Mouse (Mus musculus) hindbrain, embryonic 11.5 days (tissue): ENCODE data around the gene Acaca. TPM values are rescaled to one million over a fixed set of nuclear protein-coding genes. Genes with fewer than 3 reads are reported as not detected.

Experiments used
- ATAC-seq: fragments of 200-750 bp; cut with Nextera tagmentation; 2 replicates; pipeline ENCODE4 v1.8.0; 2017; ENCODE audit warnings: mild to moderate bottlenecking, moderate TSS enrichment, moderate library complexity; ENCODE audit not compliant: low FRiP score
- DNase-seq: peaks from one replicate; pipeline ENCODE4 v3.0.0-alpha.2; 2015; ENCODE audit warnings: low spot score
- H3K27ac ChIP-seq: fragments of 300-500 bp; sonication (generic); 2 replicates; pipeline ENCODE4 v1.5.1; 2014; ENCODE audit warnings: mild to moderate bottlenecking, low read depth, low read length
- H3K27me3 ChIP-seq: fragments of 300-500 bp; sonication (generic); 2 replicates; pipeline ENCODE4 v1.6.1; 2014; ENCODE audit warnings: mild to moderate bottlenecking, low read length, moderate library complexity, mixed read lengths; ENCODE audit not compliant: control insufficient read depth, insufficient read depth
- H3K36me3 ChIP-seq: fragments of 300-500 bp; sonication (generic); 2 replicates; pipeline ENCODE4 v1.6.1; 2014; ENCODE audit warnings: mild to moderate bottlenecking, low read length, moderate library complexity, mixed read lengths; ENCODE audit not compliant: control insufficient read depth, insufficient read depth
- H3K4me1 ChIP-seq: fragments of 300-500 bp; sonication (generic); replicated peaks from 2 replicates; pipeline ENCODE4 v1.6.1; 2014; ENCODE audit warnings: low read length, mixed read lengths; ENCODE audit not compliant: control insufficient read depth, insufficient read depth
- H3K4me2 ChIP-seq: fragments of 300-500 bp; sonication (generic); replicated peaks from 2 replicates; pipeline ENCODE4 v1.6.1; 2014; ENCODE audit warnings: mild to moderate bottlenecking, low read depth, low read length
- H3K4me3 ChIP-seq: fragments of 300-500 bp; sonication (generic); 2 replicates; pipeline ENCODE4 v1.5.1; 2014; ENCODE audit warnings: low read depth, low read length
- H3K9ac ChIP-seq: fragments of 300-500 bp; sonication (generic); 2 replicates; pipeline ENCODE4 v1.6.1; 2014; ENCODE audit warnings: low read depth, low read length
- H3K9me3 ChIP-seq: fragments of 300-500 bp; sonication (generic); 2 replicates; pipeline ENCODE4 v1.6.1; 2016; ENCODE audit warnings: low read length; ENCODE audit not compliant: control insufficient read depth
- WGBS: fragments of 180-500 bp; shearing (Covaris S2); extraction: QIAGEN DNeasy Blood & Tissue Kit; methylation state at CpG from one replicate; pipeline ENCODE4 v1.1.7; 2014; 5-methylcytosine and 5-hydroxymethylcytosine counted together
- polyA plus RNA-seq: library from polyadenylated mRNA; unstranded; fragments of >200 nt; fragmentation: Nextera tagmentation; extraction: Ambion mirVana; gene quantifications from 2 replicates; pipeline ENCODE4 v1.2.1, GENCODE M21; 2014

Gene Acaca
- polyA plus RNA-seq, 1 experiment from 2014 or later = 35.3 TPM

DNA sequence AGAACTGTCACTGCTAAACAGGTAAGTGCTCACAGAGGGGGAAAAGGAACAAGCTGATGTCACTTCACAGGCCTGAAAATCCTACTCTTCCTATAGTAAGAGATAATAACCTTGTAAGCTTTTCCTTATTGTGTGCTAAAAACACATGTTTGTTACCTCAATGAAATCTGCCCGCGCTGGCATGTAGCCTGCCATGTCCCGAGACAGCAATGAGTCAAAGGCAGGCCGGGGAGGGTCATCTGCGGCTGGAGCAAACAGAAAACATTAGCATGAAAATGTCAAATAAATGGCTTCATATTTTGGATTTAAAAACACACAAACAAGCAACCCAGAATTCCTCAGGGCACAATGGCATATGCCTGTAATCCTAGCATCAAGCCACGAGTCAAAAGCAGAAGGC lies 25.4 kb upstream of the Acaca start:
- Histone ChIP-seq H3K9ac (no peak overlapping the region), H3K4me1 (no peaks in the 10 kb centered on the region), H3K9me3 (no peaks in the 10 kb centered on the region), H3K27ac (no peak overlapping the region), H3K36me3 (0 out of 2 replicates have a peak, but pooled peaks cover 2% of the 10 kb centered on the region), H3K4me3 (no peak overlapping the region), H3K27me3 (no peaks in the 10 kb centered on the region), H3K4me2 (no peak overlapping the region)
- 95% methylated on average over 6 of the region's 6 CpGs for WGBS
- DNase-seq = no peak
- no peak for ATAC-seq

DNA sequence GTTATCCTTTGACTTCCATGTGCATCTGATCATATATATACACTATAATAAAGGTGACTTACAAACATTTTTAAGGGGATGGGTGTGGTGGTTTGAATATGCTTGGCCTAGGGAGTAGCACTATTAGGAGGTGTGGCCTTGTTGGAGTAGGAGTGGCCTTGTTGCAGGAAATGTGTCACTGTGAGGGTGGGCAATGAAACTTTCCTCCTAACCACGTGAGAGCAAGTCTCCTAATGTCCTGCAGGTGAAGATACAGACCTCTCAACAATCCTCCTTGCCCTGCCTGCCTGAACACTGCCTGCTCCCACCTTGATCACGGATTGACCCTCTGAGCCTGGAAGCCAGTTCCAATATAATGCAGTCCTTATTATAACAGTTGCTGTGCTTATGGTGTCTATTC lies 22.3 kb upstream of the Acaca start:
- no peaks in the 10 kb centered on the region for H3K9me3 ChIP-seq
- no peak overlapping the region for H3K4me3 ChIP-seq
- H3K36me3 ChIP-seq = no peaks in the 10 kb centered on the region
- no peak for ATAC-seq
- 61% methylated on average over 2 of the region's 2 CpGs for WGBS
- H3K27ac ChIP-seq = no peak overlapping the region
- H3K4me1 ChIP-seq = no peaks in the 10 kb centered on the region
- no peaks in the 10 kb centered on the region for H3K27me3 ChIP-seq
- no peak for DNase-seq
- no peak overlapping the region for H3K9ac ChIP-seq
- no peak overlapping the region for H3K4me2 ChIP-seq

- Histone ChIP-seq H3K9me3 (no peaks in the 10 kb centered on the region), H3K27me3 (no peaks in the 10 kb centered on the region), H3K9ac (no peak overlapping the region), H3K36me3 (no peaks in the 10 kb centered on the region), H3K4me2 (no peak overlapping the region), H3K27ac (no peak overlapping the region), H3K4me3 (no peak overlapping the region), H3K4me1 (no peaks in the 10 kb centered on the region)
- DNase-seq (no peak), ATAC-seq (no peak)
- WGBS = 92% methylated on average over 5 of the region's 5 CpGs
These were observed 15.8 kb upstream of the Acaca start for GRCm38 (mm10) chr11:84113623-84114022.

DNA sequence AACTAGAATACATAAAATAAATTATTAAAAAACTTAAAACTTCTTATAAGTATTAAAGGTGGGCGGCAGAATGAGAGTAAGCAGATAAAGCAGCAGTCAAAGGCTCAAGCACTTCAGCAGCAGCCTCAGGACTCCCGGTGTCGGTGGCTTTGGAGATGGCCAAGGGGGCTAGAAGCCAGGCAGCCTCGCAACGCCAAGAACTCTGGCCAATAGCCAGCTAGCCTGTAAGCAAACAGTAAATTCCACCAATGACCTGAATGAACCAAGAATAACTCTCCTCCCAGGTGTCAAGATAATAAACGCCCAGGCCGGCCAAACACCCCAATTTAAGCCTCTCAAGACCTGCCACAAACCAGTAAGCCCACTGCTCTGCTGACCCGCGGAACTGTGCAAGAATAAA lies 13.8 kb upstream of the Acaca start:
- no peaks in the 10 kb centered on the region for H3K4me1 ChIP-seq
- no peaks in the 10 kb centered on the region for H3K36me3 ChIP-seq
- H3K4me3 ChIP-seq = no peak overlapping the region
- DNase-seq (no peak), ATAC-seq (no peak)
- no peaks in the 10 kb centered on the region for H3K27me3 ChIP-seq
- H3K4me2 ChIP-seq = no peak overlapping the region
- no peak overlapping the region for H3K27ac ChIP-seq
- H3K9me3 ChIP-seq = no peaks in the 10 kb centered on the region
- 92% methylated on average over 9 of the region's 9 CpGs for WGBS
- no peak overlapping the region for H3K9ac ChIP-seq

DNA sequence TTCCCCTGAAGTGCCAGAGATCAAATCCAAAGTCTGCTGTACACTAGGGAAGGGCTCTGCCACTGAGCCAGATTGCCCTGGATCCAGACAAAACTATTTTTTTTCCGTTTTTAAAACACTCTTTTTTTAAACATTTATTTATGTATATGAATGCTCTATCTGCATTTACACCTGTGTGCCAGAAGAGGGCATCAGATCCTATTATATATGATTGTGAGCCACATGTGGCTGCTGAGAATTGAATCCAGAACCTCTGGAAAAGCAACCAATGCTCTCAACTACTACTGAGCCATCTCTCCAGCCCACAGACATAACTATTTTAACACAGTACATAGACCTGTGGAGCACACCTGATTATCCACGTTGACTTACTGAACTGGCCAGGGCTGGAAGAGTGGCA lies 13.3 kb upstream of the Acaca start:
- 66% methylated on average over 2 of the region's 2 CpGs for WGBS
- H3K36me3 ChIP-seq = no peaks in the 10 kb centered on the region

GRCm38 (mm10) chr11:84117431-84117830 lies 12.0 kb upstream of the Acaca start:
- H3K27me3 ChIP-seq = no peaks in the 10 kb centered on the region
- DNase-seq (no peak), ATAC-seq (no peak)
- no peak overlapping the region for H3K4me2 ChIP-seq
- no peak overlapping the region for H3K4me3 ChIP-seq
- H3K27ac ChIP-seq = no peak overlapping the region
- H3K9ac ChIP-seq = no peak overlapping the region
- H3K4me1 ChIP-seq = no peaks in the 10 kb centered on the region
- 93% methylated on average over 4 of the region's 4 CpGs for WGBS
- H3K36me3 ChIP-seq = no peaks in the 10 kb centered on the region
- H3K9me3 ChIP-seq = no peaks in the 10 kb centered on the region

More for the DNA sequence above, 13.3 kb upstream of the Acaca start:
- Histone ChIP-seq H3K4me1 (no peaks in the 10 kb centered on the region), H3K9me3 (no peaks in the 10 kb centered on the region), H3K27ac (no peak overlapping the region), H3K27me3 (no peaks in the 10 kb centered on the region), H3K4me2 (no peak overlapping the region), H3K9ac (no peak overlapping the region), H3K4me3 (no peak overlapping the region)
- ATAC-seq (no peak), DNase-seq (no peak)

DNA sequence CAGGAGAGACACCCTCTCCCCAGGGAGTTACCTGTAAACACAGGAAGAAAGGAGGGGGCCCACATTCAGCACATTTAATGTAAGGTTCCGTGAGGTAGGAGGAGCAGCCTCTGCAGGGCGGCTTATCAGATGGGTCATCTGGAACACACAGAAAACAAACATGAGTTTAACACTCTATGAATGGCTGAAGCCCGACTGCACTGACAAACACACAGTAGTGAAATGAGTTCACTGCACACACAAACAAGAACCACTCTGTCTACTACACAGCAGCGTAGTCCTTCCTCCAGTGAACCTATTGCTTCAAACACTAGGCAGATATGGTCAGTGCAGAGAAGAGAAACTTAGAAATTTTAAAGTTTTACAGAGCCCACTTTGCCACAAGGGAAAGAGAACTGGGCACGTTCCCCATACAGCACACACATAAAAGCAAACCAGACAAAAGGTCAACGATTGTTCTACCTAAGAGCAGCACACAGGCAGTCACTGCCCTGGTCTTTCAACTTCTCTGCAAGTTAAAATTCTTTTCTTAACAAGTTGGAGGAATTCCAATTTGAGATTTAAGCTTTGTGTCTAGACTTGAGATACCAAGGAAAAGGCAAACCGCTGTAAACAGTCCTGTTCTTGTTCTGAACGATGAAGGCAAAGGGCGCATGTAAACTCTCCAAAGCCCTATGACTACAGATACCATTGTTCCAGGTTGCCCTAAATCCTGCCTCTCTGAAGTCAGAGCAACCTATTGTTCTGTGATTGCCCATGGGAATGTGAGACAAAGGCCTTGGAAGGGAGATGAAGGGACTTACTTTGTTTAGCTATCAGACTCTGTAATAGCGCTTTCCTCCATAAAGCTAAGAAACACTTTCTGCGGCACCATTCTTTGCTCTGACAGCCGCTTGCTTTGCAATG lies 8.2 kb upstream of the Acaca start:
- H3K27me3 ChIP-seq = no peaks in the 10 kb centered on the region
- H3K9me3 ChIP-seq = no peaks in the 10 kb centered on the region
- no peak overlapping the region for H3K4me3 ChIP-seq
- WGBS = 87% methylated on average over 12 of the region's 12 CpGs
- no peak overlapping the region for H3K9ac ChIP-seq
- H3K4me1 ChIP-seq = no peaks in the 10 kb centered on the region
- no peak for DNase-seq
- H3K4me2 ChIP-seq = no peak overlapping the region
- H3K36me3 ChIP-seq = no peaks in the 10 kb centered on the region
- no peak for ATAC-seq
- no peak overlapping the region for H3K27ac ChIP-seq

- Histone ChIP-seq H3K9ac (no peak overlapping the region), H3K4me3 (no peak overlapping the region), H3K4me2 (no peak overlapping the region), H3K27me3 (no peaks in the 10 kb centered on the region), H3K27ac (no peak overlapping the region), H3K4me1 (no peaks in the 10 kb centered on the region; the same call in 1 of the 2 replicates), H3K9me3 (no peaks in the 10 kb centered on the region), H3K36me3 (no peaks in the 10 kb centered on the region)
- WGBS = 88% methylated on average over 4 of the region's 4 CpGs
- ATAC-seq (no peak), DNase-seq (no peak)
These were observed 1.5 kb upstream of the Acaca start for GRCm38 (mm10) chr11:84127977-84128376.

GRCm38 (mm10) chr11:84129799-84130185 lies 320 bp downstream of the Acaca start:
- ATAC-seq (peak; percentile 69), DNase-seq (no peak)
- H3K4me2 ChIP-seq = peak overlapping the region; percentile 50
- peak overlapping the region; percentile 81 for H3K9ac ChIP-seq
- H3K4me1 ChIP-seq = no peaks in the 10 kb centered on the region; the same call in 1 of the 2 replicates
- H3K4me3 ChIP-seq = peak overlapping the region; percentile 62
- no peaks in the 10 kb centered on the region for H3K36me3 ChIP-seq
- no peaks in the 10 kb centered on the region for H3K9me3 ChIP-seq
- H3K27me3 ChIP-seq = no peaks in the 10 kb centered on the region
- no peak overlapping the region for H3K27ac ChIP-seq
- 6% methylated on average over 11 of the region's 11 CpGs for WGBS
